ENCODE assay signal across 15 mouse cellular contexts in genomic region chr1:180008057-180008456, GRCm38 (mm10). TPM values are rescaled to one million over a fixed set of nuclear protein-coding genes. Genes with fewer than 3 reads are reported as not detected.
DNase-seq lines count a peak whose midpoint lies in the region; ATAC-seq and TF ChIP-seq lines count a peak whose summit lies in the region.
"Had no signal": no experiment of that assay in that cellular context is flagged by ENCODE, and none has a peak within 500 bp of the region (broad histone marks: within the 10 kb centered on the region; RNA-seq: fewer than 3 reads in every experiment).

No protein-coding gene starts in this region.

- H3K4me3 ChIP-seq in intestine, postnatal 0 days (ENCODE audit: low read depth, low read length): no peak overlapping the region
- no peak overlapping the region for H3K4me3 ChIP-seq in intestine, embryonic 15.5 days (replicated peaks)
- no peak overlapping the region for H3K4me3 ChIP-seq in liver, postnatal 0 days (ENCODE audit: low read depth, low read length)
- H3K4me3 ChIP-seq in liver, embryonic 12.5 days: no peak overlapping the region
- H3K4me3 ChIP-seq in stomach, postnatal 0 days (ENCODE audit: low read depth, low read length): no peak overlapping the region
- H3K4me3 ChIP-seq: erythroblast, embryonic 14.5 days; heart, embryonic 15.5 days; neural tube, embryonic 15.5 days had no signal

- H3K36me3 ChIP-seq in intestine, postnatal 0 days (ENCODE audit: control insufficient read depth, insufficient read depth): no peaks in the 10 kb centered on the region
- no peaks in the 10 kb centered on the region for H3K36me3 ChIP-seq in intestine, embryonic 15.5 days
- H3K36me3 ChIP-seq in liver, postnatal 0 days (replicated peaks; ENCODE audit: insufficient read depth, low read length): no peaks in the 10 kb centered on the region
- H3K36me3 ChIP-seq in liver, embryonic 12.5 days: peaks cover 9% of the 10 kb centered on the region
- no peaks in the 10 kb centered on the region for H3K36me3 ChIP-seq in stomach, postnatal 0 days (ENCODE audit: control insufficient read depth, insufficient read depth, low read length)
- H3K36me3 ChIP-seq: heart, embryonic 15.5 days; neural tube, embryonic 15.5 days had no signal

- in situ Hi-C loops in Patski (cut with MboI; ENCODE audit: low pct_unique_long_range_greater_than_20kb): no loop called here

- CTCF ChIA-PET in Patski (lab: Charles Lee): interaction anchor here (0.9 kb wide), 1 partner anchor 9 kb away, joined by 3 read pairs; no protein-coding TSS in a partner anchor

- no peak for DNase-seq in liver, postnatal 0 days
- no peak for DNase-seq in Patski (ENCODE audit: low read depth, low spot score)
- DNase-seq in stomach, postnatal 0 days (ENCODE audit: low spot score): no peak
- DNase-seq in spleen, adult 18-20 months: no peak
- DNase-seq: adrenal gland, adult 2 months; cerebellum, adult 9-10 months; gastrocnemius, postnatal 36 days; lung, embryonic 14.5 days had no signal

- no peak overlapping the region for H3K9ac ChIP-seq in intestine, postnatal 0 days (ENCODE audit: low read depth, low read length)
- no peak overlapping the region for H3K9ac ChIP-seq in intestine, embryonic 15.5 days
- no peak overlapping the region for H3K9ac ChIP-seq in liver, postnatal 0 days (replicated peaks)
- no peak overlapping the region for H3K9ac ChIP-seq in liver, embryonic 12.5 days
- H3K9ac ChIP-seq in stomach, postnatal 0 days (ENCODE audit: low read length): no peak overlapping the region
- H3K9ac ChIP-seq: heart, embryonic 15.5 days; lung, embryonic 14.5 days; neural tube, embryonic 15.5 days had no signal

- H3K9me3 ChIP-seq in intestine, postnatal 0 days (ENCODE audit: control insufficient read depth): no peaks in the 10 kb centered on the region
- no peaks in the 10 kb centered on the region for H3K9me3 ChIP-seq in intestine, embryonic 15.5 days
- H3K9me3 ChIP-seq in liver, postnatal 0 days (ENCODE audit: low read length): no peaks in the 10 kb centered on the region
- H3K9me3 ChIP-seq in liver, embryonic 12.5 days (replicated peaks): no peaks in the 10 kb centered on the region
- H3K9me3 ChIP-seq in stomach, postnatal 0 days (ENCODE audit: control insufficient read depth, low read length): no peaks in the 10 kb centered on the region
- H3K9me3 ChIP-seq: neural tube, embryonic 15.5 days had no signal

- H3K27ac ChIP-seq in intestine, postnatal 0 days (ENCODE audit: low read depth, low read length): no peak overlapping the region
- H3K27ac ChIP-seq in intestine, embryonic 15.5 days: no peak overlapping the region
- H3K27ac ChIP-seq in liver, postnatal 0 days (ENCODE audit: low read depth): no peak overlapping the region
- H3K27ac ChIP-seq in liver, embryonic 12.5 days: no peak overlapping the region
- no peak overlapping the region for H3K27ac ChIP-seq in stomach, postnatal 0 days (replicated peaks)
- H3K27ac ChIP-seq: heart, embryonic 15.5 days; neural tube, embryonic 15.5 days had no signal

- no peak; the same call in 1 of the 2 replicates for ATAC-seq in intestine, postnatal 0 days
- ATAC-seq in intestine, embryonic 15.5 days: no peak
- no peak for ATAC-seq in liver, postnatal 0 days
- no peak for ATAC-seq in liver, embryonic 12.5 days
- no peak for ATAC-seq in Patski
- no peak for ATAC-seq in stomach, postnatal 0 days (ENCODE audit: low FRiP score, low TSS enrichment)
- ATAC-seq: hindbrain, embryonic 16.5 days had no signal

- peak; percentile 68 for TF ChIP-seq CTCF in intestine, postnatal 0 days (IDR thresholded peaks at IDR 0.05; ENCODE audit: low read depth)
- TF ChIP-seq CTCF in liver, postnatal 0 days (IDR thresholded peaks at IDR 0.05; ENCODE audit: low read depth): peak; percentile 47
- peak; percentile 8 for TF ChIP-seq CTCF in Patski (IDR thresholded peaks at IDR 0.05)
- TF ChIP-seq CTCF in stomach, postnatal 0 days (IDR thresholded peaks at IDR 0.05; ENCODE audit: low read depth): peak; percentile 59

- POLR2A ChIA-PET in Patski (lab: Charles Lee): no interaction called here

- H3K4me1 ChIP-seq in intestine, postnatal 0 days (replicated peaks; ENCODE audit: control insufficient read depth, insufficient read depth, low read length): no peaks in the 10 kb centered on the region
- no peaks in the 10 kb centered on the region for H3K4me1 ChIP-seq in intestine, embryonic 15.5 days (replicated peaks)
- H3K4me1 ChIP-seq in liver, postnatal 0 days (ENCODE audit: insufficient read depth): no peaks in the 10 kb centered on the region
- H3K4me1 ChIP-seq in liver, embryonic 12.5 days: peaks cover 12% of the 10 kb centered on the region; the same call in 1 of the 2 replicates
- no peaks in the 10 kb centered on the region for H3K4me1 ChIP-seq in stomach, postnatal 0 days (replicated peaks; ENCODE audit: control insufficient read depth, insufficient read depth)
- H3K4me1 ChIP-seq: heart, embryonic 15.5 days; neural tube, embryonic 15.5 days had no signal

- H3K4me2 ChIP-seq in intestine, postnatal 0 days (replicated peaks; ENCODE audit: low read depth): no peak overlapping the region
- H3K4me2 ChIP-seq in intestine, embryonic 15.5 days (replicated peaks): no peak overlapping the region
- H3K4me2 ChIP-seq in liver, postnatal 0 days (ENCODE audit: low read depth, low read length): no peak overlapping the region
- no peak overlapping the region for H3K4me2 ChIP-seq in liver, embryonic 12.5 days
- H3K4me2 ChIP-seq in stomach, postnatal 0 days (replicated peaks; ENCODE audit: low read depth): no peak overlapping the region
- H3K4me2 ChIP-seq: heart, embryonic 15.5 days; lung, embryonic 14.5 days; neural tube, embryonic 15.5 days had no signal

- no peak for TF ChIP-seq EP300 in liver, postnatal 0 days (IDR thresholded peaks at IDR 0.05; ENCODE audit: low read depth)
- TF ChIP-seq EP300 in stomach, postnatal 0 days (optimal IDR thresholded peaks at IDR 0.05): no peak

- H3K27me3 ChIP-seq in intestine, postnatal 0 days (replicated peaks; ENCODE audit: control insufficient read depth, insufficient read depth, low read length): no peaks in the 10 kb centered on the region
- H3K27me3 ChIP-seq in intestine, embryonic 15.5 days (replicated peaks): no peaks in the 10 kb centered on the region
- H3K27me3 ChIP-seq in liver, postnatal 0 days (ENCODE audit: insufficient read depth, low read length): no peaks in the 10 kb centered on the region
- H3K27me3 ChIP-seq in liver, embryonic 12.5 days (replicated peaks): no peaks in the 10 kb centered on the region
- no peaks in the 10 kb centered on the region for H3K27me3 ChIP-seq in Patski
- no peaks in the 10 kb centered on the region for H3K27me3 ChIP-seq in stomach, postnatal 0 days (ENCODE audit: control insufficient read depth, insufficient read depth, low read length)
- H3K27me3 ChIP-seq: heart, embryonic 15.5 days; neural tube, embryonic 15.5 days had no signal

RNA-seq across cellular contexts. Expression of gene Cdc42bpa, which starts 47.8 kb away (rescaled TPM):
- 9.2 and 10.9 TPM in 2 replicates for polyA plus RNA-seq in intestine, postnatal 0 days (2015; fragmentation: Nextera tagmentation; extraction: Ambion mirVana)
- 12.2 and 12.4 TPM in 2 replicates for polyA plus RNA-seq in intestine, embryonic 15.5 days (2015; fragmentation: Nextera tagmentation; extraction: Ambion mirVana)
- 3.5 TPM in 2 replicates for polyA plus RNA-seq in liver, postnatal 0 days (2015; fragmentation: Nextera tagmentation; extraction: Ambion mirVana)
- 13.5 and 13.8 TPM in 2 replicates for polyA plus RNA-seq in liver, embryonic 12.5 days (2016; fragmentation: Nextera tagmentation; extraction: Ambion mirVana)
- polyA plus RNA-seq in Patski (2021): 35.1 TPM
- polyA plus RNA-seq in stomach, postnatal 0 days (2015; fragmentation: Nextera tagmentation; extraction: Ambion mirVana): 8.0 and 8.8 TPM in 2 replicates

Comparison
In these comparisons a context has a peak if more than half of its experiments do, and no peak if none do; other contexts are left out.
1. CTCF ChIP-seq: peak in every context shown above with its lines; median percentile 68 in intestine, postnatal 0 days; 59 in stomach, postnatal 0 days; 47 in liver, postnatal 0 days; 8 in Patski.